Mouse (Mus musculus): ENCODE measurements around the gene Wdr62.
A peak's percentile ranks its signal among the peaks of the same experiment; 100 is the strongest.

The Wdr62 gene

GRCm38 (mm10) chr7:30279951-30280669 lies at the start of gene Wdr62, which contains the start of gene Thap8:
TSS of gene Wdr62 (minus strand) at chr7:30280419.
TSS of gene Thap8 (plus strand) at chr7:30280094.
- DNase-seq, result peak; percentile 92

- no peak for DNase-seq
These were observed 48.2 kb upstream of the Wdr62 start for GRCm38 (mm10) chr7:30328379-30328778.

- DNase-seq, result no peak
These were observed 46.9 kb upstream of the Wdr62 start for GRCm38 (mm10) chr7:30327140-30327539.

- DNase-seq, result no peak
These were observed 46.2 kb upstream of the Wdr62 start for GRCm38 (mm10) chr7:30326427-30326826.

GRCm38 (mm10) chr7:30325364-30325763 lies 45.1 kb upstream of the Wdr62 start:
- no peak for DNase-seq

GRCm38 (mm10) chr7:30324300-30324944 lies 44.2 kb upstream of the Wdr62 start:
- DNase-seq, result peak; percentile 79

GRCm38 (mm10) chr7:30323795-30324194 lies 43.6 kb upstream of the Wdr62 start, which contains the start of gene Sdhaf1:
TSS of gene Sdhaf1 (minus strand) at chr7:30323895.
- no peak for DNase-seq

GRCm38 (mm10) chr7:30322865-30323264 lies 42.6 kb upstream of the Wdr62 start:
- DNase-seq, result no peak

- peak; percentile 99 for DNase-seq
These were observed 42.1 kb upstream of the Wdr62 start for GRCm38 (mm10) chr7:30322285-30322667.

- peak; percentile 79 for DNase-seq
These were observed 41.5 kb upstream of the Wdr62 start, which contains the start of gene E130208F15Rik for GRCm38 (mm10) chr7:30321539-30322284. TSS of gene E130208F15Rik (plus strand) at chr7:30321740.

- DNase-seq, result no peak
These were observed 40.7 kb upstream of the Wdr62 start for GRCm38 (mm10) chr7:30320946-30321345.

GRCm38 (mm10) chr7:30318142-30318541 lies 37.9 kb upstream of the Wdr62 start:
- no peak for DNase-seq

- no peak for DNase-seq
These were observed 35.6 kb upstream of the Wdr62 start for GRCm38 (mm10) chr7:30315559-30316529.

GRCm38 (mm10) chr7:30314721-30315155 lies 34.5 kb upstream of the Wdr62 start, which contains the start of gene Syne4:
TSS of gene Syne4 (plus strand) at chr7:30314807.
- no peak for DNase-seq

- no peak for DNase-seq
These were observed 33.6 kb upstream of the Wdr62 start for GRCm38 (mm10) chr7:30313666-30314320.

GRCm38 (mm10) chr7:30310136-30310535 lies 29.9 kb upstream of the Wdr62 start:
- DNase-seq, result no peak

GRCm38 (mm10) chr7:30309395-30310129 lies 29.3 kb upstream of the Wdr62 start:
- no peak for DNase-seq

- DNase-seq, result peak; percentile 98
These were observed 28.1 kb upstream of the Wdr62 start, which contains the start of gene Alkbh6 for GRCm38 (mm10) chr7:30308076-30309005. TSS of gene Alkbh6 (plus strand) at chr7:30308717.

GRCm38 (mm10) chr7:30306083-30306779 lies 26.0 kb upstream of the Wdr62 start:
- no peak for DNase-seq

Data from layer of hippocampus, adult 9-11 months (tissue).